Mouse (Mus musculus) liver, embryonic 15.5 days (tissue): Measurements from ENCODE around the gene Cmtm8. TPM values are rescaled to one million over a fixed set of nuclear protein-coding genes. Genes with fewer than 3 reads are reported as not detected.

Experiments
- ATAC-seq: fragments of 200-750 bp; cut with Nextera tagmentation; 2 replicates; pipeline ENCODE4 v1.8.0; 2017; ENCODE audit warnings: moderate number of reproducible peaks, mild to moderate bottlenecking, moderate library complexity; ENCODE audit not compliant: insufficient read depth
- H3K27ac ChIP-seq: fragments of 300-500 bp; sonication (generic); replicated peaks from 2 replicates; pipeline ENCODE4 v1.5.1; 2015; ENCODE audit warnings: mild to moderate bottlenecking, inconsistent platforms
- H3K27me3 ChIP-seq: fragments of 300-500 bp; sonication (generic); 2 replicates; pipeline ENCODE4 v1.6.1; 2015; ENCODE audit warnings: mild to moderate bottlenecking, inconsistent platforms
- H3K36me3 ChIP-seq: fragments of 300-500 bp; sonication (generic); replicated peaks from 2 replicates; pipeline ENCODE4 v1.6.1; 2015; ENCODE audit warnings: moderate library complexity, mild to moderate bottlenecking, inconsistent platforms
- H3K4me1 ChIP-seq: fragments of 300-500 bp; sonication (generic); replicated peaks from 2 replicates; pipeline ENCODE4 v1.6.1; 2015; ENCODE audit warnings: inconsistent platforms
- H3K4me2 ChIP-seq: fragments of 300-500 bp; sonication (generic); 2 replicates; pipeline ENCODE4 v1.6.1; 2015; ENCODE audit warnings: moderate library complexity, mild to moderate bottlenecking, inconsistent platforms
- H3K4me3 ChIP-seq: fragments of 300-500 bp; sonication (generic); replicated peaks from 2 replicates; pipeline ENCODE4 v1.5.1; 2015; ENCODE audit warnings: mild to moderate bottlenecking, inconsistent platforms
- H3K9ac ChIP-seq: fragments of 300-500 bp; sonication (generic); 2 replicates; pipeline ENCODE4 v1.6.1; 2015; ENCODE audit warnings: moderate library complexity, mild to moderate bottlenecking, inconsistent platforms
- H3K9me3 ChIP-seq: fragments of 300-500 bp; sonication (generic); replicated peaks from 2 replicates; pipeline ENCODE4 v1.6.1; 2016; ENCODE audit warnings: inconsistent platforms
- WGBS: fragments of 180-500 bp; shearing (Covaris S2); methylation state at CpG from one replicate; pipeline ENCODE4 v1.1.7; 2015; ENCODE audit warnings: mixed read lengths; ENCODE audit not compliant: insufficient replicate concordance; 5-methylcytosine and 5-hydroxymethylcytosine counted together
- polyA plus RNA-seq: library from polyadenylated mRNA; unstranded; fragments of >200 nt; fragmentation: Nextera tagmentation; extraction: Ambion mirVana; gene quantifications from 2 replicates; pipeline ENCODE4 v1.2.1, GENCODE M21; 2015

Gene Cmtm8
- polyA plus RNA-seq, 1 experiment from 2014 or later, result 37.5 TPM

GRCm38 (mm10) chr9:114787134-114787533 lies 56.8 kb downstream of the Cmtm8 start:
- no peak overlapping the region for H3K9ac ChIP-seq
- H3K4me1 ChIP-seq, result peaks cover 26% of the 10 kb centered on the region
- 66% methylated on average over 5 of the region's 5 CpGs for WGBS
- H3K4me2 ChIP-seq, result no peak overlapping the region
- H3K27ac ChIP-seq, result 0 out of 2 replicates have a peak overlapping the region, but pooled peaks have one; percentile 29
- H3K9me3 ChIP-seq, result no peaks in the 10 kb centered on the region
- H3K36me3 ChIP-seq, result no peaks in the 10 kb centered on the region
- no peak overlapping the region for H3K4me3 ChIP-seq
- no peaks in the 10 kb centered on the region; the same call in 1 of the 2 replicates for H3K27me3 ChIP-seq
- no peak for ATAC-seq

DNA sequence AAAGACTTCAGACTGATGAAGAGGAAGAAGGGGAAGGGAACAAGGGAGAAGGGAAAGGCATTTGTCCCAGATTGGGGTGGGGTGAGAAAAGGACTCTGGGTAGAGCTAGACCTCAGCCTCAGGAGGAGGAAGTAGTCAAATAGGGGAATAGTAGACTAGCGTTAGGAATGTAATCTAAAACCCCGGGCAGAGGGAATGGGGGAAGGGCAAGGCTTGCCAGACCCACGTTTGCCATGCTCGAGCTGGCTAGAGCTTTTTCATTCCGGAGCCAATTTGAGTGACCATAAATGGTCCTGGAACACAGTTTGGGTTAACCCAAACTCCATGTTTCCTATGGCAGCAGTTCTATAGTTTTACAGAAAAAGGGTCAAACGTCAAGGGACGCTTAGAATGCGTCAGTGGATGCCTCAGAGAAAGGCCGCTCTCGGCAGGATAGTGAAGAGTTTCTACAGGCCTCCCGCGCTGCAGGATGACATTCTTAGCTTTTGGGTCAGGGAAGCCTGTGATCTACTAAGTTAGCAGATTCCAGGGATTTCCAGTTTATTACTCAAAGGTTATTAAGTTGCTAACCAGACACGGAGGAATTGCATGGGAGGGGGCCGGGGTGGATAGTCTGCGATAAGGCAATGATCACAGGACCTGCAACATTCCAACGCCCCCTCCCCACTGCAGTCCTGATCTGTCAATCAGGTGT lies 58.4 kb downstream of the Cmtm8 start:
- WGBS, result 30% methylated on average over 16 of the region's 16 CpGs
- Histone ChIP-seq H3K9ac (no peak overlapping the region), H3K4me1 (peaks cover 40% of the 10 kb centered on the region), H3K27ac (no peak overlapping the region), H3K4me3 (no peak overlapping the region), H3K9me3 (no peaks in the 10 kb centered on the region), H3K36me3 (no peaks in the 10 kb centered on the region), H3K4me2 (no peak overlapping the region), H3K27me3 (peaks cover 14% of the 10 kb centered on the region)
- ATAC-seq, result no peak

DNA sequence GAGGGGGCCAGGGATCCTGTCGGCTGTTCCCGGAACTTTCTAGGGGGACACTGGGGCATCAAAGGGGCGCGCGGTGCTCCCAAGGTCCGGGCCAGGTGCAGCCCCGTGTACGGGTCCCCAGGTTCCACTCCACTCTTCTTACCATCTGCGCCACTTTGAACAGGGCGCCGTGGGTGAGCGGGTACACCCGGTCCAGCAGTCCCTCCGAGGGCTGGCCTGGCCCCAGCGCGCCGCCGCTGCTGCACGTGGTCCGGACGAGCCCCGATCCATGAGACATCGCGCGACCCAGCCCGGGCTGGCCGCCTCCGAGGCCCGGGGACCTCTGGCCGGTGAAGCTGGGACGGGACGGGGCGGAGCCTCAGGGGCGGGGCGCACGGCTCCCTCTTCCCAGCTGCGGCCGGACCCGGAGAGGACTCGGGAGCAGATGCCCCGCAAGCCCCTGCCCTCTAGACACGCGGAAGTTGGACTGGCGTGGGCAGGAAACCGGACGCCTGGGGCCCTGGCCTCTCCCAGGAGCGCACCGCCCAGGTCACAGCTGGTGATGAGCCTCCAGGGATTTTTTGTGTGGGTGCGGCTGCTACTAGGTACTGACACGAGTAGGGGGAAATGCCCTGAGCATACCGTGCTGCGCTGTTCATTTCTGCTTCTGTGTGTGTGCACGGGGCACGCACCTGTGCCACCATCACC lies 62.3 kb downstream of the Cmtm8 start, which contains the start of gene Cmtm7:
TSS of gene Cmtm7 (minus strand) at position 331 of the 687 bp plus-strand sequence.
- ATAC-seq, result peak; percentile 75
- peaks cover 23% of the 10 kb centered on the region for H3K27me3 ChIP-seq
- peaks cover 48% of the 10 kb centered on the region for H3K4me1 ChIP-seq
- H3K36me3 ChIP-seq, result no peaks in the 10 kb centered on the region
- peak within 1 kb of the TSS; percentile 84 for H3K27ac ChIP-seq
- peak within 1 kb of the TSS; percentile 46 for H3K9ac ChIP-seq
- no peaks in the 10 kb centered on the region for H3K9me3 ChIP-seq
- H3K4me3 ChIP-seq, result peak within 1 kb of the TSS; percentile 60
- peak within 1 kb of the TSS; percentile 84 for H3K4me2 ChIP-seq
- under 1% methylated on average over 54 of the region's 54 CpGs for WGBS

GRCm38 (mm10) chr9:114780746-114781525 lies 63.0 kb downstream of the Cmtm8 start:
- peak overlapping the region; percentile 84 for H3K27ac ChIP-seq
- H3K36me3 ChIP-seq, result no peaks in the 10 kb centered on the region
- H3K4me2 ChIP-seq, result peak overlapping the region; percentile 84
- no peaks in the 10 kb centered on the region for H3K9me3 ChIP-seq
- ATAC-seq, result peak; percentile 54; the same call in 1 of the 2 replicates
- WGBS, result 0% methylated on average over 38 of the region's 38 CpGs
- peak overlapping the region; percentile 60 for H3K4me3 ChIP-seq
- H3K4me1 ChIP-seq, result peaks cover 55% of the 10 kb centered on the region
- peak overlapping the region; percentile 46 for H3K9ac ChIP-seq
- H3K27me3 ChIP-seq, result peaks cover 23% of the 10 kb centered on the region

DNA sequence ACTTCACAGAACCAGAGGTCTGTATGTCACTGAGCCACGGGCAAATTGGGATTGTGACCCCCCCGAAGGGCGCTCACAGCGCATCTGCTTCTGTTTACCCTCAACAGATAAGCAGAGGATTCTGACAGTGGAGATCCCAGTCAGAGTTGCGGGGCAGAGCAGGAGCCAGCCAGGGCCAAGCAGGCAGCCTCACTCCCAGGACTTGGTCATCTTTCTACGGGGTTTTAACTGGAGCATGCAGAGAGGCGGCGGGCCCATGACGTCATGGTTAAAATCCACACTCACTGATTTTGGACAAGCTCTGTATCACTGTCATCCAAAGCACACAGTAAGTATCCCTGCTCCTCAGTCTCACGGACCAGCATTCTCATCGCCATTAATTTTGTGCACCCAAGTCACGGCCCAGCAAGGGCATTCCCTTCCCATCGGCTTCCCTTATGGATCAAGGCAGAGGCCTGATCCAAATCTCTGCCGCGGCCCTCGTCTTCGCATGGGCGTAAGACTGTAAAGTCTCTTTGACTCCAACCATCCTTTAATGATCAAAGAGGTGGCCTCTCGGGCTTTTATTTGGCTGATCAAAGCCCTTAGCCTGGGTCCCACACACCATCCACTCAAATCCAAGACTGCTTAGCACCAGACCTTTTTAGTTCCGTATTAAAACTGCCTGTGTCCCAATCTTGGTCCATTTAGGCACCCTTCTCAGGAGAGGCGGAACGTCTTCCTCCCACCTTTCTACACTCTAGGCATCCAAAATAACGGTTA lies 63.8 kb downstream of the Cmtm8 start:
- Histone ChIP-seq H3K36me3 (no peaks in the 10 kb centered on the region), H3K4me1 (peaks cover 55% of the 10 kb centered on the region), H3K4me2 (peak overlapping the region; percentile 84), H3K27me3 (peaks cover 23% of the 10 kb centered on the region), H3K9ac (peak overlapping the region; percentile 46; the same call in 1 of the 2 replicates), H3K27ac (peak overlapping the region; percentile 84), H3K4me3 (peak overlapping the region; percentile 60), H3K9me3 (no peaks in the 10 kb centered on the region)
- 10% methylated on average over 23 of the region's 23 CpGs for WGBS
- no peak for ATAC-seq

GRCm38 (mm10) chr9:114778877-114779276 lies 65.1 kb downstream of the Cmtm8 start:
- Histone ChIP-seq H3K4me1 (peaks cover 57% of the 10 kb centered on the region), H3K27ac (no peak overlapping the region), H3K27me3 (peaks cover 23% of the 10 kb centered on the region), H3K4me3 (no peak overlapping the region), H3K36me3 (no peaks in the 10 kb centered on the region), H3K9me3 (no peaks in the 10 kb centered on the region), H3K4me2 (peak overlapping the region; percentile 84; the same call in 1 of the 2 replicates), H3K9ac (no peak overlapping the region)
- WGBS, result 57% methylated on average over 7 of the region's 7 CpGs
- ATAC-seq, result no peak

DNA sequence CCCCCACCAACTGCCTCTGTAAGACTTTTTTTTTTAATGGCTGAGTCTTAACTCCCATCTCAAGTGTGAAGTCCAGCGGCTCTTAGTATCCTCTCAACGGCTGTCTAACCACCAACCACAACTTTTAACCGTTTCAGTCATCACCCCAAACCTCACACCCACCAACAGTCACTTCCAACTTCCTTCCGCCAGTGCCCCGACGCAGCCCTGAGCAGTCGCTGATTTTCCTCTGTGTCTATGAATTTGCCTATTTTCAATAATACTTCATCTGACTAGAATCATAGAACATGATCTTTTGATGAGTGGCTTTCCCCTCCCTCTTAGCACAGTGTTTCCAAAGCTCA lies 65.9 kb downstream of the Cmtm8 start:
- H3K9ac ChIP-seq, result no peak overlapping the region; the same call in 1 of the 2 replicates
- H3K9me3 ChIP-seq, result no peaks in the 10 kb centered on the region
- H3K27me3 ChIP-seq, result peaks cover 23% of the 10 kb centered on the region
- no peak for ATAC-seq
- H3K4me2 ChIP-seq, result peak overlapping the region; percentile 15; the same call in 1 of the 2 replicates
- H3K36me3 ChIP-seq, result no peaks in the 10 kb centered on the region
- H3K27ac ChIP-seq, result peak overlapping the region; percentile 51; the same call in 1 of the 2 replicates
- no peak overlapping the region for H3K4me3 ChIP-seq
- H3K4me1 ChIP-seq, result peaks cover 57% of the 10 kb centered on the region
- WGBS, result 8% methylated on average over 7 of the region's 7 CpGs

DNA sequence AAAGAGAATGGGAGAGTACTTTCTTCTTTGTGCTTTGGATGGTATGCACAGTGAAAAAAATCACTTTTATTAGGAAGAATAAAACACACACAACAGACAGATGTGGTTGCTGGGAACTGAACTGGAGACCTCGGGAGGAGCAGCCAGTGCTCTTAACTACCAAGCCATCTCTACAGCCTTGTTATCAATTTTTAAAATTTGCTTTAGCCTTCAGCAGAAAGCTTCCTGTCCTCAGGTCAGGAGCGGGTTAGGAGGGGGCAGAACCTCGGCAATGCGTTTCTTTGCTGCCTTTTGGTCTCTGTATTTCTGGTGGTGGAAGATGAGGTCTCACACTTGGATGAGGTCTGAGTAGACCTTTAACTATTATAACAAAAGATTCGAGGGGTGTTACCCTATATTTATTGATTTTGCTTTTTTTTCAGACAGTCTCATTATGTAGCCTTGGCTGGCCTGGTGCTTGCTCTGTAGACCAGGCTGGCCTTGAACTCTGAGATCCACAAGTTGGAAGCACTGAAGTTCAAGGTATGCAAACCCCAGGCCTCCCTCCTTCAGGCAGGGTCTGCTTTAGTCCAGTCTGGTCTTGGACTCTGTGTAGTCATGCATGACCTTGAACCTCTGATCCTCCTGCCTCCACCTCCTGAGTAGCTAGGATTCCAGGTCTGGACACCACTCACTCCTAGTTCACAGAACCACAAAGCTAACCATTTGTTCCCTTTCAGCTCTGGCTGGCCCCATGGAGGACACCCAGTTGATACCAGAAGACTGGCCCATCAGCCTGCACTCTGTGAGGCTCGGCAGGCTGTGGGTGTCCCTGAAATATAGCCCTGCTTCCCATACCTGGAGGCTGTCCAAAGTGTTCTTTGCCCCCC lies 66.5 kb downstream of the Cmtm8 start:
- Histone ChIP-seq H3K4me3 (no peak overlapping the region), H3K27me3 (peaks cover 23% of the 10 kb centered on the region), H3K4me2 (peak overlapping the region; percentile 15; the same call in 1 of the 2 replicates), H3K36me3 (peaks cover 4% of the 10 kb centered on the region), H3K27ac (peak overlapping the region; percentile 51), H3K4me1 (peaks cover 57% of the 10 kb centered on the region), H3K9me3 (no peaks in the 10 kb centered on the region), H3K9ac (peak overlapping the region; percentile 15; the same call in 1 of the 2 replicates)
- no peak for ATAC-seq
- 11% methylated on average over 6 of the region's 6 CpGs for WGBS

DNA sequence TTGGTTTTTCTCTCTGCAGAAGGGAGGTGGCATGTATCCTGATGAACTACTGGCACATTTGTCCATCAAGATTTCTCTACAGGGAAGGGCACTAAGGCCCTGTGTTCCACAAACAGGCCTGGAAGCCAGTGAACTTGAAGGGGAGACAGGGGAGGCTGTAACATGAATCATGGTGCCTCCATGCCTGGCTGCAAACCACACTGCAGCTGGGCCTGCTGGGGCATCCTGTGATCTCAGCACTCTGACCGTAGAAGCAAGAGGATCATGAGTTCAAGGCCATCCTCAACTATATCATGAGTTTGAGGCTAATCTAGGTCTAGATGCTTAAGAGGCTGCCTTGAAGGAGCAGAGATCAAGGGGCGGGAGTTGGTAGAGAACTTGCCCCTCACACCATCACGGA lies 67.6 kb downstream of the Cmtm8 start:
- 0 out of 2 replicates have a peak overlapping the region, but pooled peaks have one; percentile 19 for H3K27ac ChIP-seq
- WGBS, result 41% methylated on average over 3 of the region's 3 CpGs
- H3K4me1 ChIP-seq, result peaks cover 46% of the 10 kb centered on the region
- no peak for ATAC-seq
- H3K9me3 ChIP-seq, result no peaks in the 10 kb centered on the region
- H3K36me3 ChIP-seq, result peaks cover 8% of the 10 kb centered on the region
- peaks cover 17% of the 10 kb centered on the region for H3K27me3 ChIP-seq
- peak overlapping the region; percentile 13; the same call in 1 of the 2 replicates for H3K4me2 ChIP-seq
- no peak overlapping the region for H3K9ac ChIP-seq
- no peak overlapping the region for H3K4me3 ChIP-seq
